In the genomic region with DNA sequence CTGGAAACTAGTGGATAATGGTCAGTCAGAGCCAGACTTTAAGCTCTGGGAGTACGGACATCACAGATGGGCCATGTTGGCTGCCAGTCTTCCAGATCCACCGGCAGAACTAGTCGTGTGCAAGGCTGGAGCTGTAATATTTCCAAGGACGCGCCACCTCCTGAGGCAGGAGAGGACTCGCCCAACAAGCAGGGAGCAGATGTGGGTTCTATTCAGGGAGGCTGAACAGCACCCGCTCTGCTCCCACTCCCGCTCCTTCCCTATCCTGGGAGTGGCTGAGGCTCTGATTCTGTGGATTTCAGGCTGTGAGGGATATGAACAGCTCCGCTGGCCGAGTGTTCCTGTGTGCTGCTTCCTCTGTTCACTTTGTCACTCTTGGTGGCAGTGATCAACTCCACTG, we compare ENCODE assay signal across 10 mouse cellular contexts. TPM values are rescaled to one million over a fixed set of nuclear protein-coding genes. Genes with fewer than 3 reads are reported as not detected.
DNase-seq lines count a peak whose midpoint lies in the region; ATAC-seq and TF ChIP-seq lines count a peak whose summit lies in the region.
"Had no signal": no experiment of that assay in that cellular context is flagged by ENCODE, and none has a peak within 500 bp of the region (broad histone marks: within the 10 kb centered on the region; RNA-seq: fewer than 3 reads in every experiment).

No protein-coding gene starts in this region.

- H3K4me2 ChIP-seq in embryonic facial prominence, embryonic 12.5 days (replicated peaks), result no peak overlapping the region
- no peak overlapping the region for H3K4me2 ChIP-seq in hindbrain, embryonic 13.5 days
- no peak overlapping the region for H3K4me2 ChIP-seq in hindbrain, embryonic 16.5 days (ENCODE audit: low read length)
- H3K4me2 ChIP-seq in neural tube, embryonic 11.5 days (ENCODE audit: low read depth), result no peak overlapping the region
- no peak overlapping the region for H3K4me2 ChIP-seq in neural tube, embryonic 15.5 days
- H3K4me2 ChIP-seq in stomach, postnatal 0 days (replicated peaks; ENCODE audit: low read depth), result no peak overlapping the region

- TF ChIP-seq CTCF in stomach, postnatal 0 days (IDR thresholded peaks at IDR 0.05; ENCODE audit: low read depth), result no peak
- TF ChIP-seq CTCF in thymus, adult 2 months (IDR thresholded peaks at IDR 0.05; ENCODE audit: borderline replicate concordance, control insufficient read depth, extremely low read depth, insufficient read depth, low read length, poor library complexity), result no peak

- WGBS in embryonic facial prominence, embryonic 12.5 days, result 90% methylated on average over 10 of the region's 10 CpGs
- WGBS in embryonic facial prominence, embryonic 10.5 days, result 91% methylated on average over 10 of the region's 10 CpGs
- 83% methylated on average over 10 of the region's 10 CpGs for WGBS in hindbrain, embryonic 13.5 days
- 79% methylated on average over 10 of the region's 10 CpGs for WGBS in hindbrain, embryonic 16.5 days
- 88% methylated on average over 10 of the region's 10 CpGs for WGBS in neural tube, embryonic 11.5 days
- WGBS in neural tube, embryonic 15.5 days, result 68% methylated on average over 10 of the region's 10 CpGs
- WGBS in stomach, postnatal 0 days, result 64% methylated on average over 10 of the region's 10 CpGs
- WGBS in thymus, adult 2 months, result 92% methylated on average over 10 of the region's 10 CpGs

- no peak for TF ChIP-seq POLR2A in thymus, adult 2 months (IDR thresholded peaks at IDR 0.05; ENCODE audit: control insufficient read depth, extremely low read depth, insufficient read depth, low read length, poor library complexity)

- no peaks in the 10 kb centered on the region for H3K27me3 ChIP-seq in embryonic facial prominence, embryonic 12.5 days
- no peaks in the 10 kb centered on the region for H3K27me3 ChIP-seq in embryonic facial prominence, embryonic 10.5 days (replicated peaks; ENCODE audit: low read depth, poor library complexity, severe bottlenecking)
- H3K27me3 ChIP-seq in hindbrain, embryonic 13.5 days, result no peaks in the 10 kb centered on the region
- no peaks in the 10 kb centered on the region for H3K27me3 ChIP-seq in hindbrain, embryonic 16.5 days (replicated peaks; ENCODE audit: control insufficient read depth, insufficient read depth, low read length)
- H3K27me3 ChIP-seq in neural tube, embryonic 11.5 days (ENCODE audit: control insufficient read depth, insufficient read depth, low read length), result no peaks in the 10 kb centered on the region
- H3K27me3 ChIP-seq in neural tube, embryonic 15.5 days (replicated peaks), result no peaks in the 10 kb centered on the region
- H3K27me3 ChIP-seq in stomach, postnatal 0 days (ENCODE audit: control insufficient read depth, insufficient read depth, low read length), result no peaks in the 10 kb centered on the region
- H3K27me3 ChIP-seq in thymus, adult 2 months (ENCODE audit: control insufficient read depth, insufficient read depth, low read length), result no peaks in the 10 kb centered on the region

- H3K4me3 ChIP-seq in embryonic facial prominence, embryonic 12.5 days, result no peak overlapping the region
- no peak overlapping the region for H3K4me3 ChIP-seq in embryonic facial prominence, embryonic 10.5 days
- no peak overlapping the region for H3K4me3 ChIP-seq in hindbrain, embryonic 13.5 days
- H3K4me3 ChIP-seq in hindbrain, embryonic 16.5 days (ENCODE audit: low read length), result no peak overlapping the region
- no peak overlapping the region for H3K4me3 ChIP-seq in neural tube, embryonic 11.5 days (ENCODE audit: low read depth, low read length)
- no peak overlapping the region for H3K4me3 ChIP-seq in neural tube, embryonic 15.5 days (replicated peaks)
- H3K4me3 ChIP-seq in stomach, postnatal 0 days (ENCODE audit: low read depth, low read length), result no peak overlapping the region
- H3K4me3 ChIP-seq in thymus, adult 2 months (ENCODE audit: control insufficient read depth, insufficient read depth, low read length), result no peak overlapping the region

- H3K36me3 ChIP-seq in embryonic facial prominence, embryonic 12.5 days, result peaks cover 3% of the 10 kb centered on the region; the same call in 1 of the 2 replicates
- H3K36me3 ChIP-seq in embryonic facial prominence, embryonic 10.5 days (replicated peaks), result peaks cover 13% of the 10 kb centered on the region
- H3K36me3 ChIP-seq in hindbrain, embryonic 13.5 days, result peaks cover 4% of the 10 kb centered on the region; the same call in 1 of the 2 replicates
- H3K36me3 ChIP-seq in hindbrain, embryonic 16.5 days (ENCODE audit: control insufficient read depth, insufficient read depth, low read length), result no peaks in the 10 kb centered on the region
- H3K36me3 ChIP-seq in neural tube, embryonic 11.5 days (ENCODE audit: control insufficient read depth, insufficient read depth, low read length), result no peaks in the 10 kb centered on the region
- no peaks in the 10 kb centered on the region for H3K36me3 ChIP-seq in neural tube, embryonic 15.5 days
- no peaks in the 10 kb centered on the region for H3K36me3 ChIP-seq in stomach, postnatal 0 days (ENCODE audit: control insufficient read depth, insufficient read depth, low read length)
- H3K36me3 ChIP-seq in thymus, adult 2 months (ENCODE audit: control insufficient read depth, insufficient read depth, low read length), result peaks cover 5% of the 10 kb centered on the region; the same call in 1 of the 2 replicates

- ATAC-seq in embryonic facial prominence, embryonic 12.5 days (ENCODE audit: insufficient number of reproducible peaks, insufficient read depth, low FRiP score, low TSS enrichment), result no peak
- no peak for ATAC-seq in hindbrain, embryonic 13.5 days (ENCODE audit: low FRiP score)
- ATAC-seq in hindbrain, embryonic 16.5 days, result no peak
- ATAC-seq in neural tube, embryonic 11.5 days (ENCODE audit: insufficient read depth, low FRiP score, low TSS enrichment), result no peak
- no peak for ATAC-seq in neural tube, embryonic 15.5 days (ENCODE audit: low FRiP score)
- ATAC-seq in stomach, postnatal 0 days (ENCODE audit: low FRiP score, low TSS enrichment), result no peak
- ATAC-seq: intestine, embryonic 16.5 days had no signal

- TF ChIP-seq EP300 in stomach, postnatal 0 days (optimal IDR thresholded peaks at IDR 0.05), result no peak

- H3K4me1 ChIP-seq in embryonic facial prominence, embryonic 12.5 days, result peaks cover 28% of the 10 kb centered on the region
- peaks cover 63% of the 10 kb centered on the region for H3K4me1 ChIP-seq in embryonic facial prominence, embryonic 10.5 days
- peaks cover 71% of the 10 kb centered on the region for H3K4me1 ChIP-seq in hindbrain, embryonic 13.5 days (replicated peaks)
- peaks cover 28% of the 10 kb centered on the region for H3K4me1 ChIP-seq in hindbrain, embryonic 16.5 days (ENCODE audit: control insufficient read depth, insufficient read depth, low read depth, low read length)
- peaks cover 13% of the 10 kb centered on the region; the same call in 1 of the 2 replicates for H3K4me1 ChIP-seq in neural tube, embryonic 11.5 days (ENCODE audit: control insufficient read depth, insufficient read depth, low read length)
- H3K4me1 ChIP-seq in neural tube, embryonic 15.5 days, result peaks cover 52% of the 10 kb centered on the region
- peaks cover 11% of the 10 kb centered on the region for H3K4me1 ChIP-seq in stomach, postnatal 0 days (replicated peaks; ENCODE audit: control insufficient read depth, insufficient read depth)
- peaks cover 2% of the 10 kb centered on the region; the same call in 1 of the 2 replicates for H3K4me1 ChIP-seq in thymus, adult 2 months (replicated peaks; ENCODE audit: control insufficient read depth, insufficient read depth, low read length)

- no peaks in the 10 kb centered on the region for H3K9me3 ChIP-seq in embryonic facial prominence, embryonic 12.5 days
- no peaks in the 10 kb centered on the region for H3K9me3 ChIP-seq in embryonic facial prominence, embryonic 10.5 days
- H3K9me3 ChIP-seq in hindbrain, embryonic 13.5 days, result no peaks in the 10 kb centered on the region
- no peaks in the 10 kb centered on the region for H3K9me3 ChIP-seq in hindbrain, embryonic 16.5 days (ENCODE audit: control insufficient read depth, low read length)
- no peaks in the 10 kb centered on the region for H3K9me3 ChIP-seq in neural tube, embryonic 11.5 days (ENCODE audit: control insufficient read depth, low read length)
- H3K9me3 ChIP-seq in neural tube, embryonic 15.5 days (replicated peaks), result no peaks in the 10 kb centered on the region
- H3K9me3 ChIP-seq in stomach, postnatal 0 days (ENCODE audit: control insufficient read depth, low read length), result no peaks in the 10 kb centered on the region

- peak overlapping the region; percentile 59; the same call in 1 of the 2 replicates for H3K27ac ChIP-seq in embryonic facial prominence, embryonic 12.5 days
- no peak overlapping the region; the same call in 1 of the 2 replicates for H3K27ac ChIP-seq in embryonic facial prominence, embryonic 10.5 days (replicated peaks)
- H3K27ac ChIP-seq in hindbrain, embryonic 13.5 days, result peak overlapping the region; percentile 5; the same call in 1 of the 2 replicates
- no peak overlapping the region for H3K27ac ChIP-seq in hindbrain, embryonic 16.5 days (ENCODE audit: low read depth, low read length)
- H3K27ac ChIP-seq in neural tube, embryonic 11.5 days (ENCODE audit: low read depth, low read length), result 0 out of 2 replicates have a peak overlapping the region, but pooled peaks have one; percentile 6
- H3K27ac ChIP-seq in neural tube, embryonic 15.5 days (replicated peaks), result no peak overlapping the region
- peak overlapping the region; percentile 82 for H3K27ac ChIP-seq in stomach, postnatal 0 days (replicated peaks)
- H3K27ac ChIP-seq in thymus, adult 2 months (ENCODE audit: control insufficient read depth, insufficient read depth, low read length), result no peak overlapping the region

- no peak for DNase-seq in embryonic facial prominence, embryonic 10.5 days (ENCODE audit: low spot score)
- DNase-seq in neural tube, embryonic 11.5 days (ENCODE audit: low spot score), result no peak
- DNase-seq in stomach, postnatal 0 days (ENCODE audit: low spot score), result no peak
- no peak for DNase-seq in thymus, adult 2 months
- DNase-seq: lung, adult 18-20 months had no signal

- H3K9ac ChIP-seq in embryonic facial prominence, embryonic 12.5 days, result no peak overlapping the region; the same call in 1 of the 2 replicates
- H3K9ac ChIP-seq in hindbrain, embryonic 13.5 days, result no peak overlapping the region
- no peak overlapping the region for H3K9ac ChIP-seq in hindbrain, embryonic 16.5 days (ENCODE audit: low read depth, low read length)
- H3K9ac ChIP-seq in neural tube, embryonic 11.5 days (ENCODE audit: low read length), result no peak overlapping the region; the same call in 1 of the 2 replicates
- H3K9ac ChIP-seq in neural tube, embryonic 15.5 days (replicated peaks), result no peak overlapping the region
- H3K9ac ChIP-seq in stomach, postnatal 0 days (ENCODE audit: low read length), result peak overlapping the region; percentile 8; the same call in 1 of the 2 replicates

RNA-seq across cellular contexts. Expression of a gene that starts 50.0 kb away (rescaled TPM):
- 1.7 and 1.9 TPM in 2 replicates for polyA plus RNA-seq in embryonic facial prominence, embryonic 12.5 days (2016; fragmentation: Nextera tagmentation; extraction: Ambion mirVana)
- 0.54 and 0.83 TPM in 2 replicates for polyA plus RNA-seq in embryonic facial prominence, embryonic 10.5 days (2016; fragmentation: Nextera tagmentation; extraction: Ambion mirVana)
- polyA plus RNA-seq in hindbrain, embryonic 13.5 days (2015; fragmentation: Nextera tagmentation; extraction: Ambion mirVana), result 1.4 and 1.7 TPM in 2 replicates
- polyA plus RNA-seq in hindbrain, embryonic 16.5 days (2015; fragmentation: Nextera tagmentation; extraction: Ambion mirVana), result 1.4 and 1.6 TPM in 2 replicates
- polyA plus RNA-seq in neural tube, embryonic 11.5 days (2014; fragmentation: Nextera tagmentation; extraction: Ambion mirVana), result 0.69 and 0.76 TPM in 2 replicates
- polyA plus RNA-seq in neural tube, embryonic 15.5 days (2015; fragmentation: Nextera tagmentation; extraction: Ambion mirVana), result 1.4 and 1.8 TPM in 2 replicates
- 1.1 and 1.7 TPM in 2 replicates for polyA plus RNA-seq in stomach, postnatal 0 days (2015; fragmentation: Nextera tagmentation; extraction: Ambion mirVana)
- polyA plus RNA-seq in thymus, adult 2 months (2012; rRNA removed), result 3.3 and 5.0 TPM in 2 replicates

Comparison
In these comparisons a context has a peak if more than half of its experiments do, and no peak if none do; other contexts are left out.
1. H3K27ac ChIP-seq: peak in embryonic facial prominence, embryonic 12.5 days (single experiment), hindbrain, embryonic 13.5 days (single experiment), neural tube, embryonic 11.5 days (single experiment) and stomach, postnatal 0 days (single experiment); none in embryonic facial prominence, embryonic 10.5 days (single experiment), hindbrain, embryonic 16.5 days (single experiment), neural tube, embryonic 15.5 days (single experiment) and thymus, adult 2 months (single experiment).